Mouse (Mus musculus) MEL-GATA-1-ER (cell line): ENCODE measurements around the gene Enpp6.
A peak's percentile ranks its signal among the peaks of the same experiment; 100 is the strongest.

ENCODE experiments used
- DNase-seq: peaks from one replicate; pipeline ENCODE4 v3.0.0-alpha.2; 2012; ENCODE audit warnings: low read depth; ENCODE audit errors: extremely low read depth

Gene Enpp6

GRCm38 (mm10) chr8:46986386-46987140 is at the start of gene Enpp6:
Gene Enpp6, plus strand, starts transcription at chr8:46986887.
- DNase-seq: no peak

GRCm38 (mm10) chr8:46938218-46938617 is 48.5 kb upstream of the Enpp6 start:
- DNase-seq: no peak

GRCm38 (mm10) chr8:46941295-46941694 is 45.4 kb upstream of the Enpp6 start:
- DNase-seq: no peak

- no peak for DNase-seq
Measured at GRCm38 (mm10) chr8:46941731-46942650, 44.7 kb upstream of the Enpp6 start.

GRCm38 (mm10) chr8:46942651-46943024 is 44.0 kb upstream of the Enpp6 start:
- DNase-seq: no peak

- no peak for DNase-seq
Measured at GRCm38 (mm10) chr8:46943337-46943736, 43.4 kb upstream of the Enpp6 start.

- no peak for DNase-seq
Measured at GRCm38 (mm10) chr8:46946181-46946580, 40.5 kb upstream of the Enpp6 start.

GRCm38 (mm10) chr8:46948091-46948757 is 38.5 kb upstream of the Enpp6 start:
- DNase-seq: no peak

GRCm38 (mm10) chr8:46953472-46953871 is 33.2 kb upstream of the Enpp6 start:
- peak; percentile 49 for DNase-seq

- no peak for DNase-seq
Measured at GRCm38 (mm10) chr8:46962630-46963427, 23.9 kb upstream of the Enpp6 start.

- DNase-seq: no peak
Measured at GRCm38 (mm10) chr8:46963619-46964145, 23.0 kb upstream of the Enpp6 start.

- no peak for DNase-seq
Measured at GRCm38 (mm10) chr8:46965812-46966211, 20.9 kb upstream of the Enpp6 start.

- no peak for DNase-seq
Measured at GRCm38 (mm10) chr8:46968721-46969120, 18.0 kb upstream of the Enpp6 start.

- DNase-seq: no peak
Measured at GRCm38 (mm10) chr8:46969386-46969785, 17.3 kb upstream of the Enpp6 start.

- no peak for DNase-seq
Measured at GRCm38 (mm10) chr8:46977376-46977775, 9.3 kb upstream of the Enpp6 start.

GRCm38 (mm10) chr8:46982166-46982565 is 4.5 kb upstream of the Enpp6 start:
- DNase-seq: no peak

GRCm38 (mm10) chr8:46982770-46983169 is 3.9 kb upstream of the Enpp6 start:
- no peak for DNase-seq

GRCm38 (mm10) chr8:46984647-46985046 is 2.0 kb upstream of the Enpp6 start:
- no peak for DNase-seq

- no peak for DNase-seq
Measured at GRCm38 (mm10) chr8:46988366-46988765, 1.7 kb downstream of the Enpp6 start.

GRCm38 (mm10) chr8:46991081-46991480 is 4.4 kb downstream of the Enpp6 start:
- no peak for DNase-seq

- no peak for DNase-seq
Measured at GRCm38 (mm10) chr8:46992579-46992978, 5.9 kb downstream of the Enpp6 start.
